Mouse (Mus musculus) stomach, embryonic 14.5 days (tissue): ENCODE results near the gene Maip1. TPM values are rescaled to one million over a fixed set of nuclear protein-coding genes. Genes with fewer than 3 reads are reported as not detected.

Source experiments
- ATAC-seq: fragments of 200-750 bp; cut with Nextera tagmentation; 2 replicates; pipeline ENCODE4 v1.8.0; 2017; ENCODE audit warnings: low read depth, moderate TSS enrichment; ENCODE audit not compliant: insufficient number of reproducible peaks, insufficient read depth, low FRiP score
- H3K27ac ChIP-seq: fragments of 300-500 bp; sonication (generic); 2 replicates; pipeline ENCODE4 v1.5.1; 2014; ENCODE audit warnings: mild to moderate bottlenecking, low read length, moderate library complexity, mixed read lengths
- H3K27me3 ChIP-seq: fragments of 300-500 bp; sonication (generic); 2 replicates; pipeline ENCODE4 v1.6.1; 2014; ENCODE audit warnings: low read length, control low read depth, mixed read lengths; ENCODE audit not compliant: control insufficient read depth, insufficient read depth
- H3K36me3 ChIP-seq: fragments of 300-500 bp; sonication (generic); 2 replicates; pipeline ENCODE4 v1.6.1; 2014; ENCODE audit warnings: mild to moderate bottlenecking, control low read depth, low read length, moderate library complexity, mixed read lengths; ENCODE audit not compliant: control insufficient read depth, insufficient read depth
- H3K4me1 ChIP-seq: fragments of 300-500 bp; sonication (generic); 2 replicates; pipeline ENCODE4 v1.6.1; 2014; ENCODE audit warnings: low read length, control low read depth, mixed read lengths; ENCODE audit not compliant: control insufficient read depth, insufficient read depth
- H3K4me2 ChIP-seq: fragments of 300-500 bp; sonication (generic); replicated peaks from 2 replicates; pipeline ENCODE4 v1.6.1; 2014; ENCODE audit warnings: low read depth, low read length, control low read depth
- H3K4me3 ChIP-seq: fragments of 300-500 bp; sonication (generic); 2 replicates; pipeline ENCODE4 v1.5.1; 2014; ENCODE audit warnings: low read depth, low read length, control low read depth
- H3K9ac ChIP-seq: fragments of 300-500 bp; sonication (generic); replicated peaks from 2 replicates; pipeline ENCODE4 v1.6.1; 2014; ENCODE audit warnings: low read depth, mild to moderate bottlenecking, control low read depth, low read length, moderate library complexity, mixed read lengths
- H3K9me3 ChIP-seq: fragments of 300-500 bp; sonication (generic); 2 replicates; pipeline ENCODE4 v1.6.1; 2016; ENCODE audit warnings: low read depth, low read length, control low read depth; ENCODE audit not compliant: control insufficient read depth
- WGBS: fragments of 180-500 bp; shearing (Covaris S2); extraction: QIAGEN DNeasy Blood & Tissue Kit; methylation state at CpG from one replicate; pipeline ENCODE4 v1.1.7; 2014; 5-methylcytosine and 5-hydroxymethylcytosine counted together
- polyA plus RNA-seq: library from polyadenylated mRNA; unstranded; fragments of >200 nt; fragmentation: Nextera tagmentation; extraction: Ambion mirVana; gene quantifications from 2 replicates; pipeline ENCODE4 v1.2.1, GENCODE M21; 2014

Gene Maip1
- polyA plus RNA-seq, 1 experiment from 2014 or later = 16.4 TPM

- peak overlapping the region; percentile 39 for H3K4me2 ChIP-seq
- H3K9me3 ChIP-seq = no peaks in the 10 kb centered on the region
- peaks cover 4% of the 10 kb centered on the region; the same call in 1 of the 2 replicates for H3K4me1 ChIP-seq
- no peaks in the 10 kb centered on the region for H3K36me3 ChIP-seq
- H3K9ac ChIP-seq = no peak overlapping the region
- peak overlapping the region; percentile 77 for H3K27ac ChIP-seq
- 26% methylated on average over 9 of the region's 9 CpGs for WGBS
- no peak; the same call in 1 of the 2 replicates for ATAC-seq
- H3K4me3 ChIP-seq = peak overlapping the region; percentile 15
- no peaks in the 10 kb centered on the region for H3K27me3 ChIP-seq
These were observed 30.8 kb downstream of the Maip1 start for GRCm38 (mm10) chr1:57436954-57437353.

- no peak overlapping the region; the same call in 1 of the 2 replicates for H3K27ac ChIP-seq
- WGBS = 80% methylated on average over 6 of the region's 6 CpGs
- ATAC-seq = no peak
These were observed 32.9 kb downstream of the Maip1 start for GRCm38 (mm10) chr1:57439026-57439425.

GRCm38 (mm10) chr1:57440771-57441170, 34.6 kb downstream of the Maip1 start:
- Histone ChIP-seq H3K9ac (no peak overlapping the region), H3K27me3 (no peaks in the 10 kb centered on the region), H3K4me2 (no peak overlapping the region), H3K27ac (no peak overlapping the region), H3K9me3 (no peaks in the 10 kb centered on the region), H3K4me3 (no peak overlapping the region), H3K4me1 (peaks cover 4% of the 10 kb centered on the region; the same call in 1 of the 2 replicates), H3K36me3 (no peaks in the 10 kb centered on the region)
- no peak for ATAC-seq
- 46% methylated on average over 4 of the region's 4 CpGs for whole genome bisulfite sequencing

More at GRCm38 (mm10) chr1:57439026-57439425, 32.9 kb downstream of the Maip1 start:
- H3K27me3 ChIP-seq = no peaks in the 10 kb centered on the region
- H3K4me2 ChIP-seq = no peak overlapping the region
- H3K4me1 ChIP-seq = peaks cover 4% of the 10 kb centered on the region; the same call in 1 of the 2 replicates
- H3K9ac ChIP-seq = no peak overlapping the region
- no peaks in the 10 kb centered on the region for H3K36me3 ChIP-seq
- H3K4me3 ChIP-seq = no peak overlapping the region
- H3K9me3 ChIP-seq = no peaks in the 10 kb centered on the region

GRCm38 (mm10) chr1:57445679-57446078, 39.6 kb downstream of the Maip1 start:
- ATAC-seq = no peak
- no peak overlapping the region for H3K27ac ChIP-seq
- H3K4me3 ChIP-seq = no peak overlapping the region
- no peaks in the 10 kb centered on the region for H3K36me3 ChIP-seq
- H3K9ac ChIP-seq = no peak overlapping the region
- H3K4me1 ChIP-seq = no peaks in the 10 kb centered on the region
- WGBS = 64% methylated on average over 10 of the region's 10 CpGs
- H3K9me3 ChIP-seq = no peaks in the 10 kb centered on the region
- H3K27me3 ChIP-seq = no peaks in the 10 kb centered on the region
- no peak overlapping the region for H3K4me2 ChIP-seq

GRCm38 (mm10) chr1:57450241-57450640, 44.1 kb downstream of the Maip1 start:
- Histone ChIP-seq H3K4me2 (no peak overlapping the region), H3K4me3 (no peak overlapping the region), H3K27ac (no peak overlapping the region), H3K27me3 (no peaks in the 10 kb centered on the region), H3K4me1 (no peaks in the 10 kb centered on the region), H3K36me3 (no peaks in the 10 kb centered on the region), H3K9me3 (no peaks in the 10 kb centered on the region), H3K9ac (no peak overlapping the region)
- WGBS = 94% methylated on average over 1 of the region's 1 CpGs
- ATAC-seq = no peak

- no peaks in the 10 kb centered on the region for H3K36me3 ChIP-seq
- H3K4me3 ChIP-seq = no peak overlapping the region
- WGBS = 55% methylated on average over 6 of the region's 6 CpGs
- H3K9ac ChIP-seq = no peak overlapping the region
- no peak; the same call in 1 of the 2 replicates for ATAC-seq
- no peaks in the 10 kb centered on the region for H3K27me3 ChIP-seq
- no peaks in the 10 kb centered on the region for H3K4me1 ChIP-seq
- no peak overlapping the region for H3K27ac ChIP-seq
- H3K4me2 ChIP-seq = no peak overlapping the region
- no peaks in the 10 kb centered on the region for H3K9me3 ChIP-seq
These were observed 54.3 kb downstream of the Maip1 start for GRCm38 (mm10) chr1:57460305-57460940.

Other genes with a start within 250 kb of the Maip1 start
- gene 1700066M21Rik, start 28.7 kb upstream of the Maip1 start, polyA plus RNA-seq = 12.1 and 13.0 TPM in 2 replicates
- gene Tyw5, start 773 bp downstream of the Maip1 start, polyA plus RNA-seq = 25.8 and 31.5 TPM in 2 replicates